Mouse (Mus musculus): ENCODE measurements around the gene Snx30. TPM values are rescaled to one million over a fixed set of nuclear protein-coding genes. Genes with fewer than 3 reads are reported as not detected.
A peak's percentile ranks its signal among the peaks of the same experiment; 100 is the strongest.

Gene Snx30
- total and polyA plus RNA-seq, 2 experiments from 2014 or later = 21.7 to 39.6 TPM

DNA sequence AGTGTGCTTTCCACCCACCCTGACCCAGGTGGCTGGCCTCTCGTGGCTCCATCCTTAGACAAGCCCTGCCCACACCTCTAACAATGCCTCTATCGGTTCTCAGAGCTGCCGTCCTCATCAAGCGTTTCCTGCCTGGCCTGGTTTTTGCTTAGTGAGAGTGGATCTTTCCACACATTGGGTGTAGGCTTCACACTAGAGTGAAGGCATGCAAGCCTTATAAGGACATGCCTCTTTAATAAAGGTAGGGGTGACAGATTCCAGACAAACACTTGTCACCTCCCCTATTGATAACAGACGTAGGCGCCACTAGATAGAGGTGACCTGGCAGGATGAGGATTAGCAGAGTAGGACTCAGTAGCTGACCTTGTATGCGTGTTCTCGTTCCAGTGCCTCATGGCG, 92.9 kb downstream of the Snx30 start:
- 89% methylated on average over 9 of the region's 9 CpGs for WGBS
- H3K4me1 ChIP-seq (ENCODE audit: insufficient read depth, low read length) = no peaks in the 10 kb centered on the region
- H3K27me3 ChIP-seq (ENCODE audit: insufficient read depth, low read length) = no peaks in the 10 kb centered on the region
- H3K27ac ChIP-seq (ENCODE audit: low read depth, low read length) = no peak overlapping the region
- DNase-seq (ENCODE audit: low spot score) (no peak), ATAC-seq (ENCODE audit: low FRiP score) (no peak)
- H3K4me2 ChIP-seq (ENCODE audit: low read depth, low read length, poor library complexity, severe bottlenecking) = no peak overlapping the region
- no peak overlapping the region for H3K4me3 ChIP-seq (ENCODE audit: low read depth, low read length)
- no peak for TF ChIP-seq CTCF (IDR thresholded peaks at IDR 0.05)
- no peaks in the 10 kb centered on the region for H3K9me3 ChIP-seq (ENCODE audit: low read length)
- H3K9ac ChIP-seq (replicated peaks; ENCODE audit: low read length, poor library complexity, severe bottlenecking) = no peak overlapping the region
- peaks cover 41% of the 10 kb centered on the region for H3K36me3 ChIP-seq (ENCODE audit: insufficient read depth, low read length)

DNA sequence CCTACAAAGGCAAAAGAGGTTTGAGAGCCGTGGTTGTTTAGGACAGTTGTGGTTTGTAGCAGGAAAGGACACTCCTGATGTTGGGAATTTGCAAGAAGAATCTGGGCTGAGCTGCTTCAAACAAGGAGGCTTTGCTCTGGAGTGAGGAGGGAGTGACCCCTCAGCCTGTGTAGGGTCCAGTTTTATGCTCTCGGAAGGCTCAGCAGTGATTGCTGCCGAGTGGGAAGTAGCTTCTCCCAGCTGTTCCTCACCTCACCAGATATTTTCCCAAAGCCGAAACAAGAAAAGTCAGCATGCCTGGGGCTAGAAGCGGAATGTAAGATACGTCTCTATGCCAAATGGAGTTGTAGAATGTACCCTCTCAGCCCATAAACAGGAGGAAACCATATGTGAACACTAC, 96.2 kb downstream of the Snx30 start:
- Histone ChIP-seq H3K36me3 (ENCODE audit: insufficient read depth, low read length) (peaks cover 23% of the 10 kb centered on the region), H3K27me3 (ENCODE audit: insufficient read depth, low read length) (no peaks in the 10 kb centered on the region), H3K4me3 (ENCODE audit: low read depth, low read length) (no peak overlapping the region), H3K4me2 (ENCODE audit: low read depth, low read length, poor library complexity, severe bottlenecking) (no peak overlapping the region), H3K9me3 (ENCODE audit: low read length) (no peaks in the 10 kb centered on the region), H3K9ac (replicated peaks; ENCODE audit: low read length, poor library complexity, severe bottlenecking) (no peak overlapping the region), H3K27ac (ENCODE audit: low read depth, low read length) (no peak overlapping the region), H3K4me1 (ENCODE audit: insufficient read depth, low read length) (no peaks in the 10 kb centered on the region)
- DNase-seq (ENCODE audit: low spot score) (no peak), ATAC-seq (ENCODE audit: low FRiP score) (no peak)
- WGBS = 92% methylated on average over 6 of the region's 6 CpGs
- no peak for TF ChIP-seq CTCF (IDR thresholded peaks at IDR 0.05)

DNA sequence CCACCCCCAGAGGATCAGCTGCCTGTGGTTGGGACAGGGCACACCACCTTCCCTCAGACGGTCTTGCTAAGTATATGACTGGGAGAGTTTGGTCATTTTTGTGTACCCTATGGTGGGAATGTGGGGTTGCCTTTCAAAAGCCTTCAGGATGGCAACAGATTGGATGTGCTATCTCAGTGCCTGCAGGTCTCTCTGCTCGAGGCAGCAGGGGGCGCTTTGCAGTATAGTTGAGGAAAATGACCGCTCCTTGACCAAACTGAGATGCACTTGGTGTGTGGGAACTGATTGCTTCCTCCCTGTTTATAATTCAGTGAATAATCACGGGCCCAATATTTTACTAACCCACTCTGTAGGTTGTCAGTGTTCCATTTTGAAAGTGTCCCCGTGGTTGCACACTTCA, 96.9 kb downstream of the Snx30 start:
- no peak for ATAC-seq (ENCODE audit: low FRiP score)
- Histone ChIP-seq H3K4me1 (ENCODE audit: insufficient read depth, low read length) (no peaks in the 10 kb centered on the region), H3K27ac (ENCODE audit: low read depth, low read length) (no peak overlapping the region), H3K4me2 (ENCODE audit: low read depth, low read length, poor library complexity, severe bottlenecking) (no peak overlapping the region), H3K4me3 (ENCODE audit: low read depth, low read length) (no peak overlapping the region), H3K36me3 (ENCODE audit: insufficient read depth, low read length) (peaks cover 16% of the 10 kb centered on the region), H3K27me3 (ENCODE audit: insufficient read depth, low read length) (no peaks in the 10 kb centered on the region), H3K9me3 (ENCODE audit: low read length) (no peaks in the 10 kb centered on the region), H3K9ac (replicated peaks; ENCODE audit: low read length, poor library complexity, severe bottlenecking) (no peak overlapping the region)
- no peak for DNase-seq (ENCODE audit: low spot score)
- WGBS = 68% methylated on average over 6 of the region's 6 CpGs
- TF ChIP-seq CTCF (IDR thresholded peaks at IDR 0.05) = peak; percentile 30; the same call in 1 of the 2 replicates

DNA sequence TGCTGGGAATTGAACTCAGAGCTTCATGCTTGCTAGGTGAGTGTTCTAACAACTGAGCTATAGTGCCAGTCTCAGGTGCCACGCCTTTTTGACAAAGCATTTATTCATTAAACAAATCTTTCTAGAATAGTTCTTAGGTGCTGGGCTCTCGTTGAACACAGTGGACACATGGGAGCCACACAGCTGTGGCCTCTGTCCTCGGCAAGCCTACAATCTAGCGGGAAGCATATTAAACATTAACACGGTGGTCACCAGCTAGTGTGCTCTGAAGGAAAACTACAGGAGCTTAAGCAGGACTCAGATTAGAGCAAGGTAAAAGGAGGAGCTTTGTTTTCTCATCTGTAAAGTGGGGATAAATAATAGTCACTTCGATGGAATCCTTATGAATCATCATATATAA, 101.5 kb downstream of the Snx30 start:
- Histone ChIP-seq H3K36me3 (ENCODE audit: insufficient read depth, low read length) (no peaks in the 10 kb centered on the region), H3K4me3 (ENCODE audit: low read depth, low read length) (no peak overlapping the region), H3K27ac (ENCODE audit: low read depth, low read length) (no peak overlapping the region), H3K9ac (replicated peaks; ENCODE audit: low read length, poor library complexity, severe bottlenecking) (no peak overlapping the region), H3K9me3 (ENCODE audit: low read length) (no peaks in the 10 kb centered on the region), H3K27me3 (ENCODE audit: insufficient read depth, low read length) (no peaks in the 10 kb centered on the region), H3K4me1 (ENCODE audit: insufficient read depth, low read length) (no peaks in the 10 kb centered on the region), H3K4me2 (ENCODE audit: low read depth, low read length, poor library complexity, severe bottlenecking) (no peak overlapping the region)
- no peak for DNase-seq (ENCODE audit: low spot score)
- WGBS = 86% methylated on average over 6 of the region's 6 CpGs
- no peak for TF ChIP-seq CTCF (IDR thresholded peaks at IDR 0.05)
- no peak for ATAC-seq (ENCODE audit: low FRiP score)

DNA sequence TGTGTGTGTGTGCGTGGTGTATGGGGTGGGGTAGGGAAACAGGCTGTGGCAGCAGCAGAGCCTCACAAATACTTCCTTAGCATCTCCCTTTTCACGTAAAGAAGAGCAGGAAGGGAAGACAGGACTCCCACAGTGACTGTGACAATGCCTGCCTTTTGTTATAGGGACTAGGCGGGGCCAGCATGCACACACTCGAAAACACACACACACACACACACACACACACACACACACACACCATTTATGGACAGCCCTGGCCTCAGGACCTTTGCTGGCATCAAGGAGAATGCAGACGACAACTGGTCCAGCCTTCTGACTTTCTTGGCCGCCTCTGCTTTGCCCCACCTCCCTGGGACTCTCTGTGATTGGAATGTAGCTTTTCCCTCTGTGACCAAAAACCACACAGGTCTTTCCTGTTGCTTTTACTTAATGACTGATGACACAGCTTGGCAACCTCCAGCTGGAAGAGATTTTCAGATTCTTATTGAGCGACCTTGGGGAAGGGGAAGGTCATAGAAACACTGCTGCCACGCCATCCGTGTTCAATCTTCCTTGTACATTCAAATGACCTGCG, 102.1 kb downstream of the Snx30 start:
- Histone ChIP-seq H3K36me3 (ENCODE audit: insufficient read depth, low read length) (no peaks in the 10 kb centered on the region), H3K27me3 (ENCODE audit: insufficient read depth, low read length) (no peaks in the 10 kb centered on the region), H3K9me3 (ENCODE audit: low read length) (no peaks in the 10 kb centered on the region), H3K4me3 (ENCODE audit: low read depth, low read length) (no peak overlapping the region), H3K27ac (ENCODE audit: low read depth, low read length) (no peak overlapping the region), H3K4me2 (ENCODE audit: low read depth, low read length, poor library complexity, severe bottlenecking) (no peak overlapping the region), H3K9ac (replicated peaks; ENCODE audit: low read length, poor library complexity, severe bottlenecking) (no peak overlapping the region), H3K4me1 (ENCODE audit: insufficient read depth, low read length) (no peaks in the 10 kb centered on the region)
- TF ChIP-seq CTCF (IDR thresholded peaks at IDR 0.05) = no peak
- ATAC-seq (ENCODE audit: low FRiP score) (no peak), DNase-seq (ENCODE audit: low spot score) (no peak)
- 46% methylated on average over 10 of the region's 10 CpGs for WGBS

DNA sequence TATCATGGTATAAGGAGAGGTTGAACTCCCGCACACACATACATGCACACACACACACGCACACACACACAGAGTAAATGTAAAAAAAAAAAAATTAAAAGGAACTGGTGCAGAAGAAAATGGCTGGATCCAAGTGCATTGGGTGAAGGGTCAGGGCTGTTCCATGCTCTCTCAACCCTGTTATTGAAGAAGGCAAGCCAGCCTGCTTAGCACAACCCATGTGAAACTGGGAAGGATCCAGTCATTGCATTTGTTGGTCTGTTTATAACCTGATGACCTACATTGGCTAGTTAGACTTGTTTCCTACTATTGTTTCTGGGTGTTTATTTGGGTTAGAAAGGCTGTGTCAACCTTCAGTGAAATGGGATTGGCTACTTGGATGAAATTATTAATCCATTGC, 103.1 kb downstream of the Snx30 start:
- no peak overlapping the region for H3K27ac ChIP-seq (ENCODE audit: low read depth, low read length)
- WGBS = 91% methylated on average over 2 of the region's 2 CpGs
- H3K9me3 ChIP-seq (ENCODE audit: low read length) = no peaks in the 10 kb centered on the region
- no peaks in the 10 kb centered on the region for H3K4me1 ChIP-seq (ENCODE audit: insufficient read depth, low read length)
- H3K4me2 ChIP-seq (ENCODE audit: low read depth, low read length, poor library complexity, severe bottlenecking) = no peak overlapping the region
- no peak for ATAC-seq (ENCODE audit: low FRiP score)
- no peak overlapping the region for H3K9ac ChIP-seq (replicated peaks; ENCODE audit: low read length, poor library complexity, severe bottlenecking)
- DNase-seq (ENCODE audit: low spot score) = no peak
- TF ChIP-seq CTCF (IDR thresholded peaks at IDR 0.05) = no peak
- H3K36me3 ChIP-seq (ENCODE audit: insufficient read depth, low read length) = no peaks in the 10 kb centered on the region
- no peak overlapping the region for H3K4me3 ChIP-seq (ENCODE audit: low read depth, low read length)
- no peaks in the 10 kb centered on the region for H3K27me3 ChIP-seq (ENCODE audit: insufficient read depth, low read length)

All from midbrain, postnatal 0 days (tissue).